ENCODE assay signal across 12 mouse cellular contexts in the genomic region with DNA sequence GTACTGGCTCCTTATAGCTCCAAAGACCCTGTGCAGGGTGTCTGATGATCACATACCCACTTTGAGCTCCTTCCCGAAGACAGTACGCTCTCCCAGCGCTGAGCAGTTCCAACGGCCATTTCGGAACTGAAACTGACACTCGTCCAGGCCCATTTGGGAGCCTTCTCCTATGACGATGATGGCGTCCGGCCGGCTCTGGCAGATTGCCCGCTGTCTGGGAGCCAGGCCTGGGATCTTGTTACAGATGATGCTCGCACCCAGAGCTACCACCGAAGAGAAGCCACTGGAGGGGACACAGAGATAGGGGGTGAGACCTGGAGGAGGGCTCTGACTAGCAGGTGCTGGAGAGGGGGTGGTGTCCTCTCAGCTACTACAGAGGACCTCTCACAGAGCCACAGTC. TPM values are rescaled to one million over a fixed set of nuclear protein-coding genes. Genes with fewer than 3 reads are reported as not detected.
DNase-seq lines count a peak whose midpoint lies in the region; ATAC-seq and TF ChIP-seq lines count a peak whose summit lies in the region.
"Had no signal": no experiment of that assay in that cellular context is flagged by ENCODE, and none has a peak within 500 bp of the region (broad histone marks: within the 10 kb centered on the region; RNA-seq: fewer than 3 reads in every experiment).

No protein-coding gene starts in this region.

- H3K4me1 ChIP-seq in neural tube, embryonic 13.5 days (replicated peaks) = peaks cover 28% of the 10 kb centered on the region
- no peaks in the 10 kb centered on the region for H3K4me1 ChIP-seq in lung, adult 2 months (ENCODE audit: control insufficient read depth, insufficient read depth, low read length)

- peak overlapping the region; percentile 89 for H3K4me2 ChIP-seq in neural tube, embryonic 13.5 days

- H3K27ac ChIP-seq in neural tube, embryonic 13.5 days (replicated peaks) = no peak overlapping the region
- H3K27ac ChIP-seq: embryonic facial prominence, embryonic 10.5 days had no signal

- TF ChIP-seq POLR2A in lung, adult 2 months (IDR thresholded peaks at IDR 0.05; ENCODE audit: borderline replicate concordance, extremely low read depth, low read depth, low read length) = no peak

- peak; percentile 43 for DNase-seq in left cerebral cortex, postnatal 4 days
- no peak for DNase-seq in left cerebral cortex, adult 11 months (ENCODE audit: low spot score)
- DNase-seq in cerebellum, adult 9-11 months = peak; percentile 83
- DNase-seq in gastrocnemius, postnatal 10 days = peak; percentile 45
- no peak for DNase-seq in thymus, adult 18-20 months
- no peak for DNase-seq in embryo, embryonic 10.5 days (ENCODE audit: low spot score)
- no peak for DNase-seq in lung, adult 2 months
- DNase-seq: thymus, postnatal 25 days had no signal

- no peak for ATAC-seq in neural tube, embryonic 13.5 days (ENCODE audit: low read depth)

- peak overlapping the region; percentile 67; the same call in 1 of the 2 replicates for H3K4me3 ChIP-seq in neural tube, embryonic 13.5 days
- H3K4me3 ChIP-seq in lung, adult 2 months (replicated peaks; ENCODE audit: extremely low read depth, low read depth, low read length) = no peak overlapping the region

- H3K9ac ChIP-seq in neural tube, embryonic 13.5 days = no peak overlapping the region

- TF ChIP-seq CTCF in lung, adult 2 months (IDR thresholded peaks at IDR 0.05; ENCODE audit: insufficient read depth, low read length) = no peak

- WGBS in neural tube, embryonic 13.5 days = 86% methylated on average over 13 of the region's 13 CpGs
- 76% methylated on average over 13 of the region's 13 CpGs for whole genome bisulfite sequencing in lung, adult 2 months

- H3K9me3 ChIP-seq in neural tube, embryonic 13.5 days = no peaks in the 10 kb centered on the region
- H3K9me3 ChIP-seq: embryonic facial prominence, embryonic 10.5 days had no signal

- H3K27me3 ChIP-seq in neural tube, embryonic 13.5 days = peaks cover 48% of the 10 kb centered on the region

- intact Hi-C loops in left cerebral cortex, postnatal 4 days (cut with DNase I) = no loop called here

- H3K36me3 ChIP-seq in neural tube, embryonic 13.5 days = peaks cover 9% of the 10 kb centered on the region; the same call in 1 of the 2 replicates

RNA-seq across cellular contexts. Expression of gene Wnt7a, which starts 2.5 kb away (rescaled TPM):
- total RNA-seq in left cerebral cortex, postnatal 4 days (2021) = 10 to 100 TPM; 18.1 to 21.7 TPM
- total RNA-seq in gastrocnemius, postnatal 10 days (2021) = not detected
- polyA plus RNA-seq in neural tube, embryonic 13.5 days (2015; fragmentation: Nextera tagmentation; extraction: Ambion mirVana) = 10.1 and 10.4 TPM in 2 replicates
- polyA plus RNA-seq in lung, adult 2 months (2012; rRNA removed) = 9.7 and 10.8 TPM in 2 replicates
- total RNA-seq: gastrocnemius, postnatal 4 days; hematopoietic stem cell, adult 5-6 weeks had no signal

Comparison
In these comparisons a context has a peak if more than half of its experiments do, and no peak if none do; other contexts are left out.
1. DNase-seq: peak in left cerebral cortex, postnatal 4 days (single experiment), cerebellum, adult 9-11 months (single experiment) and gastrocnemius, postnatal 10 days (single experiment); none in left cerebral cortex, adult 11 months (single experiment), thymus, adult 18-20 months (0 of 2), embryo, embryonic 10.5 days (single experiment) and lung, adult 2 months (single experiment).
2. RNA of gene Wnt7a, which starts 2.5 kb away (total RNA-seq): 18.1 to 21.7 TPM in left cerebral cortex, postnatal 4 days; not detected in gastrocnemius, postnatal 10 days; every median in the first group is over 10 times any median in the second.